Mouse (Mus musculus) C2C12 (cell line): Measurements from ENCODE around the gene Ube2z.

Experiments
- CEBPB ChIP-seq: IDR thresholded peaks from one replicate; pipeline ENCODE4 v1.6.1; 2011; ENCODE audit warnings: low read depth, mild to moderate bottlenecking, control low read depth, moderate library complexity
- CTCF ChIP-seq: IDR thresholded peaks from one replicate; pipeline ENCODE4 v1.5.1; 2011; ENCODE audit not compliant: control insufficient read depth, insufficient read depth, insufficient read length
- MAX ChIP-seq: IDR thresholded peaks from one replicate; pipeline ENCODE4 v1.6.1; 2011; ENCODE audit warnings: mild to moderate bottlenecking, control low read depth
- MYOD1 ChIP-seq: IDR thresholded peaks from one replicate; pipeline ENCODE4 v1.6.1; 2011; ENCODE audit warnings: low read depth; ENCODE audit not compliant: control insufficient read depth, insufficient read length
- MYOG ChIP-seq: IDR thresholded peaks from one replicate; pipeline ENCODE4 v1.6.1; 2011; ENCODE audit not compliant: control insufficient read depth, insufficient read length; ENCODE audit errors: extremely low read depth
- USF1 ChIP-seq: IDR thresholded peaks from one replicate; pipeline ENCODE4 v1.6.1; 2011; ENCODE audit warnings: low read depth, mild to moderate bottlenecking, control low read depth, moderate library complexity

GRCm38 (mm10) chr11:96044803-96045567 lies 20.2 kb downstream of the Ube2z start:
- TF ChIP-seq CTCF (no peak), CEBPB (no peak), MYOD1 (no peak), MAX (no peak), USF1 (no peak), MYOG (no peak)
